23 mouse cellular contexts compared by ENCODE assay signal in genomic region chr3:52831986-52832385, GRCm38 (mm10).
A peak's percentile ranks its signal among the peaks of the same experiment; 100 is the strongest.
DNase-seq lines count a peak whose midpoint lies in the region; ATAC-seq lines count a peak whose summit lies in the region.
"Had no signal": no experiment of that assay in that cellular context is flagged by ENCODE, and none has a peak within 500 bp of the region (broad histone marks: within the 10 kb centered on the region; RNA-seq: fewer than 3 reads in every experiment).

No protein-coding gene starts in this region.

- 94% methylated on average over 1 of the region's 1 CpGs for WGBS in neural tube, embryonic 15.5 days

- intact Hi-C loops in gastrocnemius, postnatal 36 days (cut with DNase I) = no loop called here

- no peak overlapping the region for H3K4me2 ChIP-seq in neural tube, embryonic 15.5 days
- H3K4me2 ChIP-seq: embryonic facial prominence, embryonic 15.5 days; heart, embryonic 12.5 days; intestine, embryonic 15.5 days had no signal

- no peak for ATAC-seq in neural tube, embryonic 15.5 days (ENCODE audit: low FRiP score)
- ATAC-seq in megakaryocyte progenitor cell, adult 5-6 weeks (replicated peaks; ENCODE audit: poor library complexity) = no peak
- ATAC-seq: forebrain, embryonic 16.5 days; hindbrain, embryonic 16.5 days; intestine, embryonic 15.5 days; Patski had no signal

- H3K27ac ChIP-seq in neural tube, embryonic 15.5 days (replicated peaks) = no peak overlapping the region
- H3K27ac ChIP-seq: embryonic facial prominence, embryonic 15.5 days; forebrain, embryonic 10.5 days; hindbrain, embryonic 10.5 days; intestine, embryonic 15.5 days had no signal

- H3K27me3 ChIP-seq in neural tube, embryonic 15.5 days (replicated peaks) = no peaks in the 10 kb centered on the region
- H3K27me3 ChIP-seq: embryonic facial prominence, embryonic 15.5 days; heart, embryonic 12.5 days; intestine, embryonic 15.5 days had no signal

- DNase-seq in neural tube, embryonic 10.5 days (ENCODE audit: extremely low spot score, low spot score) = peak; percentile 10
- DNase-seq in CD4-positive helper T cell, adult 2 months (ENCODE audit: low read depth, low spot score) = peak; percentile 59
- DNase-seq in T-cell, adult 2 months (ENCODE audit: low spot score) = peak; percentile 27
- peak; percentile 75 for DNase-seq in naive thymus-derived CD4-positive, alpha-beta T cell, adult 2 months (ENCODE audit: low read depth)
- no peak for DNase-seq in cerebellum, adult 18-20 months
- DNase-seq in gastrocnemius, postnatal 36 days = no peak
- DNase-seq: adrenal gland, adult 8-10 months; adrenal gland, postnatal 36 days; cerebellum, adult 8-10 months; cerebellum, postnatal 14 days; embryo, embryonic 11 days; gastrocnemius, postnatal 14 days had no signal

- no peaks in the 10 kb centered on the region for H3K9me3 ChIP-seq in neural tube, embryonic 15.5 days (replicated peaks)
- H3K9me3 ChIP-seq: embryonic facial prominence, embryonic 15.5 days; forebrain, embryonic 10.5 days; hindbrain, embryonic 10.5 days; intestine, embryonic 15.5 days had no signal

- H3K9ac ChIP-seq in neural tube, embryonic 15.5 days (replicated peaks) = no peak overlapping the region
- H3K9ac ChIP-seq: embryonic facial prominence, embryonic 15.5 days; heart, embryonic 12.5 days; intestine, embryonic 15.5 days had no signal

- H3K4me3 ChIP-seq in neural tube, embryonic 15.5 days (replicated peaks) = no peak overlapping the region
- H3K4me3 ChIP-seq: embryonic facial prominence, embryonic 15.5 days; erythroblast, embryonic 14.5 days; forebrain, embryonic 10.5 days; heart, embryonic 12.5 days; hindbrain, embryonic 10.5 days; intestine, embryonic 15.5 days had no signal

- H3K4me1 ChIP-seq in neural tube, embryonic 15.5 days = no peaks in the 10 kb centered on the region
- H3K4me1 ChIP-seq: embryonic facial prominence, embryonic 15.5 days; intestine, embryonic 15.5 days had no signal

- no peaks in the 10 kb centered on the region for H3K36me3 ChIP-seq in neural tube, embryonic 15.5 days
- H3K36me3 ChIP-seq: embryonic facial prominence, embryonic 15.5 days; forebrain, embryonic 10.5 days; heart, embryonic 12.5 days; hindbrain, embryonic 10.5 days; intestine, embryonic 15.5 days had no signal

Comparison
In these comparisons a context has a peak if more than half of its experiments do, and no peak if none do; other contexts are left out.
1. DNase-seq: peak in neural tube, embryonic 10.5 days (single experiment), CD4-positive helper T cell, adult 2 months (single experiment), T-cell, adult 2 months (single experiment) and naive thymus-derived CD4-positive, alpha-beta T cell, adult 2 months (single experiment); none in cerebellum, adult 18-20 months (0 of 2) and gastrocnemius, postnatal 36 days (0 of 2).